Mouse (Mus musculus): Measurements from ENCODE around the gene Mybbp1a. TPM values are rescaled to one million over a fixed set of nuclear protein-coding genes. Genes with fewer than 3 reads are reported as not detected.

The Mybbp1a gene
- total RNA-seq (2014; rRNA removed): 36.9 and 38.0 TPM in 2 replicates
- polyA plus RNA-seq (2015; fragmentation: Nextera tagmentation; extraction: Ambion mirVana): 50.0 and 52.4 TPM in 2 replicates

GRCm38 (mm10) chr11:72440965-72441664 lies at the start of gene Mybbp1a:
Gene Mybbp1a, plus strand, starts transcription at chr11:72441355.
- Histone ChIP-seq H3K4me2 (ENCODE audit: low read depth) (peak within 1 kb of the TSS; percentile 77), H3K27me3 (ENCODE audit: insufficient read depth, low read length) (no peaks in the 10 kb centered on the region), H3K4me1 (ENCODE audit: insufficient read depth) (no peaks in the 10 kb centered on the region), H3K36me3 (ENCODE audit: insufficient read depth) (peaks cover 38% of the 10 kb centered on the region), H3K4me3 (ENCODE audit: low read depth, low read length) (peak within 1 kb of the TSS; percentile 61), H3K9ac (peak within 1 kb of the TSS; percentile 69), H3K9me3 (ENCODE audit: low read length) (no peaks in the 10 kb centered on the region), H3K27ac (ENCODE audit: low read depth, low read length) (peak within 1 kb of the TSS; percentile 97)
- TF ChIP-seq CTCF (IDR thresholded peaks at IDR 0.05; ENCODE audit: low read depth): 0 out of 2 replicates have a peak, but pooled peaks have one; percentile 8
- ATAC-seq: peak; percentile 97
- WGBS: under 1% methylated on average over 46 of the region's 46 CpGs
- DNase-seq: peak; percentile 99

- Histone ChIP-seq H3K9ac (no peak overlapping the region), H3K4me2 (ENCODE audit: low read depth) (no peak overlapping the region), H3K27me3 (ENCODE audit: insufficient read depth, low read length) (no peaks in the 10 kb centered on the region), H3K27ac (ENCODE audit: low read depth, low read length) (no peak overlapping the region), H3K4me1 (ENCODE audit: insufficient read depth) (no peaks in the 10 kb centered on the region), H3K9me3 (ENCODE audit: low read length) (no peaks in the 10 kb centered on the region), H3K36me3 (ENCODE audit: insufficient read depth) (no peaks in the 10 kb centered on the region), H3K4me3 (ENCODE audit: low read depth, low read length) (no peak overlapping the region)
- ATAC-seq: no peak
- WGBS: 67% methylated on average over 3 of the region's 3 CpGs
- no peak for TF ChIP-seq CTCF (IDR thresholded peaks at IDR 0.05; ENCODE audit: low read depth)
- DNase-seq: no peak
These were observed 47.9 kb upstream of the Mybbp1a start for GRCm38 (mm10) chr11:72393243-72393642.

DNA sequence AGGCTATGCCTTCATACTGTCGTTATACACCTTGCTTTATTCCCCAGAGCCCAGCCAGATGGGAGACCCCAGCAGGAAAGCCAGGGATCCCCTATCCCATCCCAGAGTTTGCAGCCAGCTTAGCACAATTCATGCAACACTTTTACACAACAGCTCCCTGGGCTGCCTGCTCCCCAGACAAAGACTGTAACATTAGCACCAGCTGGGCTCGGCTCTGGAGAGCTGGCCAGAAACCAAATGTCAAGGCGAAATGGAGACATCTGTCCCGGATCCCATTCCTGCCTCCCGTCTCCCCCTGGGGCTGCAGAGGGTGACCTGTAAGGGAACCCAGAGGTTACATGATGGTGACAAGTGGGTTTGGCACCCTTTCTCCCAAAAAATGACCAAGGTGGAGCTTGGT lies 47.5 kb upstream of the Mybbp1a start:
- Histone ChIP-seq H3K4me2 (ENCODE audit: low read depth) (no peak overlapping the region), H3K27ac (ENCODE audit: low read depth, low read length) (no peak overlapping the region), H3K27me3 (ENCODE audit: insufficient read depth, low read length) (no peaks in the 10 kb centered on the region), H3K9me3 (ENCODE audit: low read length) (no peaks in the 10 kb centered on the region), H3K9ac (no peak overlapping the region), H3K36me3 (ENCODE audit: insufficient read depth) (no peaks in the 10 kb centered on the region), H3K4me3 (ENCODE audit: low read depth, low read length) (no peak overlapping the region), H3K4me1 (ENCODE audit: insufficient read depth) (no peaks in the 10 kb centered on the region)
- DNase-seq: peak; percentile 31
- no peak for TF ChIP-seq CTCF (IDR thresholded peaks at IDR 0.05; ENCODE audit: low read depth)
- WGBS: 26% methylated on average over 5 of the region's 5 CpGs
- peak; percentile 51 for ATAC-seq

- no peak overlapping the region for H3K27ac ChIP-seq (ENCODE audit: low read depth, low read length)
- ATAC-seq (no peak), DNase-seq (no peak)
- no peak overlapping the region for H3K9ac ChIP-seq
- no peak overlapping the region for H3K4me3 ChIP-seq (ENCODE audit: low read depth, low read length)
- H3K4me1 ChIP-seq (ENCODE audit: insufficient read depth): no peaks in the 10 kb centered on the region
- no peaks in the 10 kb centered on the region for H3K27me3 ChIP-seq (ENCODE audit: insufficient read depth, low read length)
- no peaks in the 10 kb centered on the region for H3K36me3 ChIP-seq (ENCODE audit: insufficient read depth)
- 66% methylated on average over 2 of the region's 2 CpGs for WGBS
- H3K9me3 ChIP-seq (ENCODE audit: low read length): no peaks in the 10 kb centered on the region
- no peak overlapping the region for H3K4me2 ChIP-seq (ENCODE audit: low read depth)
- TF ChIP-seq CTCF (IDR thresholded peaks at IDR 0.05; ENCODE audit: low read depth): no peak
These were observed 46.5 kb upstream of the Mybbp1a start for GRCm38 (mm10) chr11:72394694-72395093.

- TF ChIP-seq CTCF (IDR thresholded peaks at IDR 0.05; ENCODE audit: low read depth): no peak
- Histone ChIP-seq H3K4me3 (ENCODE audit: low read depth, low read length) (no peak overlapping the region), H3K4me1 (ENCODE audit: insufficient read depth) (no peaks in the 10 kb centered on the region), H3K4me2 (ENCODE audit: low read depth) (no peak overlapping the region), H3K27me3 (ENCODE audit: insufficient read depth, low read length) (no peaks in the 10 kb centered on the region), H3K9ac (no peak overlapping the region), H3K9me3 (ENCODE audit: low read length) (no peaks in the 10 kb centered on the region), H3K36me3 (ENCODE audit: insufficient read depth) (no peaks in the 10 kb centered on the region), H3K27ac (ENCODE audit: low read depth, low read length) (no peak overlapping the region)
- ATAC-seq: no peak
- DNase-seq: no peak
- WGBS: 91% methylated on average over 6 of the region's 6 CpGs
These were observed 45.5 kb upstream of the Mybbp1a start for GRCm38 (mm10) chr11:72395652-72396051.

DNA sequence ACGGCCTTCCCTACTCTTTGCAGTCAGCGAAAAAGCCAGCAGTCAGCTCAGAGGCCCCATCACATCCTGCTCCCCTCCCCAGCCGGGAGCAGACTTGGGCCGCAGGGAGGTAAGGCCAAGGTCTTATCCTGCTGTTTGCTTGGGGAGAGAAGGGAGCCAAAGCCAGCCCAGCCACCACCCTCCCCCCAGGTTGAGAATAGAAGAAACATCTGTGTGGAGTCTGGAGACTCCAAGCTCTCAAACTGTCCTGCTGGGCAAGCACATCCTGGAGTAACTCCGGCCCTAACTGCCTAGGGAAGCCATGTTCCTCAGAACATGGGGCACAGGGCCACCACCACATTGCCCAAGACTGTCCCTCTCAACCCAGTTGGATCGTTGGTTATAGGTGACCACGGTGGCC lies 44.5 kb upstream of the Mybbp1a start:
- DNase-seq (no peak), ATAC-seq (no peak)
- no peak overlapping the region for H3K27ac ChIP-seq (ENCODE audit: low read depth, low read length)
- no peak overlapping the region for H3K9ac ChIP-seq
- H3K4me2 ChIP-seq (ENCODE audit: low read depth): no peak overlapping the region
- no peak overlapping the region for H3K4me3 ChIP-seq (ENCODE audit: low read depth, low read length)
- no peak for TF ChIP-seq CTCF (IDR thresholded peaks at IDR 0.05; ENCODE audit: low read depth)
- WGBS: 84% methylated on average over 7 of the region's 7 CpGs
- H3K4me1 ChIP-seq (ENCODE audit: insufficient read depth): no peaks in the 10 kb centered on the region
- H3K27me3 ChIP-seq (ENCODE audit: insufficient read depth, low read length): no peaks in the 10 kb centered on the region
- H3K9me3 ChIP-seq (ENCODE audit: low read length): no peaks in the 10 kb centered on the region
- no peaks in the 10 kb centered on the region for H3K36me3 ChIP-seq (ENCODE audit: insufficient read depth)

DNA sequence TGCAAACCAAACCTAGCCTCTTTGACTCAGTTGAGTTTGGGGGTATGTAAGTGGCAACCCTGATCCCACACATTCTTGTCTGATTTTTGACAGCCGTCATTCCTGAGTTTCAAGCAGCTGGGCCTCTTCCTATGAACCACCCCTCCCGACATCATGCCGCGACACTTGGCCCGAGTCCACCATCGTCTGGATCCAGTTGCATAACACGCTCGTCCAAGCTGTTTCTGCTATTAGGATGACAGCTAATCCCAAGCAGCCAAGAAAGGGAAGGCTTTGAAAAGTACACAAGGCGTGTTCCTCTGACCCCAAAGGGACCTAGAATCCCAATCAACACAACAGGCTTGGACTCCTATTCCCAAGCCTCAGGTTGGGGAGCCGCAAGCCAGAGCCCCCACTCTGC lies 44.1 kb upstream of the Mybbp1a start:
- Histone ChIP-seq H3K4me1 (ENCODE audit: insufficient read depth) (no peaks in the 10 kb centered on the region), H3K9me3 (ENCODE audit: low read length) (no peaks in the 10 kb centered on the region), H3K4me3 (ENCODE audit: low read depth, low read length) (no peak overlapping the region), H3K4me2 (ENCODE audit: low read depth) (no peak overlapping the region), H3K27ac (ENCODE audit: low read depth, low read length) (no peak overlapping the region), H3K9ac (no peak overlapping the region), H3K36me3 (ENCODE audit: insufficient read depth) (no peaks in the 10 kb centered on the region), H3K27me3 (ENCODE audit: insufficient read depth, low read length) (no peaks in the 10 kb centered on the region)
- ATAC-seq: no peak
- no peak for DNase-seq
- no peak for TF ChIP-seq CTCF (IDR thresholded peaks at IDR 0.05; ENCODE audit: low read depth)
- 58% methylated on average over 10 of the region's 10 CpGs for WGBS

All from forebrain, postnatal 0 days (tissue).